Mouse (Mus musculus) spleen, adult 2 months (tissue): ENCODE measurements around the gene Sertad2.

Experiments
- CTCF ChIP-seq: fragments of 200-500 bp; IDR thresholded peaks from 2 replicates; pipeline ENCODE4 v1.5.1; 2011; ENCODE audit warnings: mild to moderate bottlenecking, inconsistent platforms; ENCODE audit not compliant: insufficient read depth, insufficient read length, insufficient replicate concordance; ENCODE audit errors: extremely low read depth
- POLR2A ChIP-seq: fragments of 200-500 bp; IDR thresholded peaks from 2 replicates; pipeline ENCODE4 v1.6.1; 2011; ENCODE audit warnings: low read depth, low read length, inconsistent platforms

DNA sequence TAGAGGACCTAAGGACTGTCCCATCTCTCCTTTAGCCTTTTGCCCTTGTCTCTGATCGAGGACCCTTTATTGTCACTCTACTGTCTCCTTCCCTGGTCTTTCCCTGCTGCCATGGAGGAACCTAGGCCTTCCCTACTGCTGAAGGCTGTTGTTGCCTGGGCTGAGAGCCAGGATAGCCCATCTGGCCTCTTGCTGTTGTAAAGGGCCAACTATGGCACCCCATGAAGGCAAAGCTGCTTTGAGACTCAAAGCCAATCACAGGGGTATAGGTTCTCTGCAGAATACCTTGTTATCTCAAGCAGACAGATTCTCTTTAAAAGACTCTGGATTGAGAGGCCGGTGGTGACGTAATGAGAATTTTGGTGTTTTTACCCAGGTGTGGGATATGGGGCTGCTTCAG lies 15.2 kb upstream of the Sertad2 start:
- no peak for TF ChIP-seq CTCF
- TF ChIP-seq POLR2A = no peak
